Comparison of ENCODE assay signal across 8 mouse cellular contexts in the genomic region with DNA sequence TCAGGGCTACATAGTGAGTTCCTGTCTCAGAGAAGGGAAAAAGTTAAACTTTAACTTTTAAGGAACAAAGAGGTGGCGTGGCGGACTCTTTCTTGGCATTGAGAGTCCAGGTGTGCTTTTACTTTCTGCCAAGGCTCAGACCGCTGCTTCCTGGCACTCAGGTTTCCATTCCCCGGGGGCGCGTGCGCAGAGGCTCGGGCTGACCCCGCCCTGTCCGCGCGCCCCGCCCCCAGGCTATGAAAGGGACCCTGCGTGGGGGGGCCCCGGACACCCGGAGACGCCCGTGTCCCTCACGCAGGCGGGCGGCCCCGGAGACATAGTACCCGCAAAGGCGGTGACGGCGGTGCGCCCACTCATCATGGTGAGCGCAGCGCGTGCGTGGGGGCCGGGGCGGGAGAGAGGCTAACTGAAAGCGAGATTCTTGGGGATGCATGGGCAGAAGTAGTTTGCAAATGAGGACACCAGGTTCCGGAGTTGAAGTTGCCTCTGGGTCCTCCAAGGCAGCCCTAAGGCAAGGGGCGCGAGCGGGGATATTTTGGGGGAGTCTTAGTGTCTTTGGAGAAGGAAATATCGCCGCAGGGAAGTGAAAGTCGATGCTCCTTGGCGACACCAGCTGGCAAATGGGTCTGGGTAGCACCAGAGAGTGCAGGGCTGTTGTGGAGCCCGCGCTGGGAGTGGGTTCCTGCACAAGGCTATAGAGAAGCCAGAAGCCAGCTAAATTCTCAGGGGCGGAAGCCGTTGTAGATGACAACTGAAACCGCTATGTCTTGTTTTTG. TPM values are rescaled to one million over a fixed set of nuclear protein-coding genes. Genes with fewer than 3 reads are reported as not detected.
DNase-seq lines count a peak whose midpoint lies in the region; ATAC-seq and TF ChIP-seq lines count a peak whose summit lies in the region.

A gene (plus strand): TSS at position 197 of the 776 bp plus-strand sequence.

- DNase-seq in Patski (ENCODE audit: low read depth, low spot score): no peak
- peak; percentile 46 to 65 for DNase-seq in cerebellum, postnatal 36 days
- DNase-seq in gastrocnemius, adult 2 months: peak; percentile 87
- DNase-seq in left cerebral cortex, adult 11 months (ENCODE audit: low spot score): peak; percentile 54
- peak; percentile 86 to 88 for DNase-seq in lung, postnatal 4 days
- peak; percentile 42 for DNase-seq in retina, postnatal 7 days (ENCODE audit: low read depth, low spot score)
- peak; percentile 85 for DNase-seq in urinary bladder, postnatal 14 days (ENCODE audit: low spot score)

- peaks cover 20% of the 10 kb centered on the region for H3K4me1 ChIP-seq in hindbrain, embryonic 16.5 days (ENCODE audit: control insufficient read depth, insufficient read depth, low read depth, low read length)

- H3K27ac ChIP-seq in gastrocnemius, adult 2 months: peak within 1 kb of the TSS; percentile 83
- H3K27ac ChIP-seq in hindbrain, embryonic 16.5 days (ENCODE audit: low read depth, low read length): peak within 1 kb of the TSS; percentile 77

- peak within 1 kb of the TSS; percentile 77 for H3K9ac ChIP-seq in hindbrain, embryonic 16.5 days (ENCODE audit: low read depth, low read length)

- no peaks in the 10 kb centered on the region for H3K27me3 ChIP-seq in Patski
- no peaks in the 10 kb centered on the region; the same call in 1 of the 2 replicates for H3K27me3 ChIP-seq in hindbrain, embryonic 16.5 days (replicated peaks; ENCODE audit: control insufficient read depth, insufficient read depth, low read length)

- peak within 1 kb of the TSS; percentile 91 for H3K4me3 ChIP-seq in gastrocnemius, adult 2 months
- H3K4me3 ChIP-seq in hindbrain, embryonic 16.5 days (ENCODE audit: low read length): peak within 1 kb of the TSS; percentile 73

- TF ChIP-seq CTCF in Patski (IDR thresholded peaks at IDR 0.05): no peak
- TF ChIP-seq CTCF in gastrocnemius, adult 2 months (IDR thresholded peaks at IDR 0.05): peak; percentile 11; the same call in 1 of the 2 replicates

- in situ Hi-C loops in Patski (cut with MboI; ENCODE audit: low pct_unique_long_range_greater_than_20kb): loop anchor here (5.0 kb wide), 1 partner anchor 122 kb away; no protein-coding TSS in a partner anchor

- H3K9me3 ChIP-seq in hindbrain, embryonic 16.5 days (ENCODE audit: control insufficient read depth, low read length): no peaks in the 10 kb centered on the region

- CTCF ChIA-PET in Patski (lab: Charles Lee): no interaction called here

- 0 out of 2 replicates have a peak, but pooled peaks cover 2% of the 10 kb centered on the region for H3K36me3 ChIP-seq in hindbrain, embryonic 16.5 days (ENCODE audit: control insufficient read depth, insufficient read depth, low read length)

- POLR2A ChIA-PET in Patski (lab: Charles Lee): interaction anchor here (0.8 kb wide), 1 partner anchor 18 kb away, joined by 3 read pairs; no protein-coding TSS in a partner anchor

- intact Hi-C loops in gastrocnemius, adult 2 months (cut with DNase I): no loop called here

- WGBS in hindbrain, embryonic 16.5 days: 3% methylated on average over 47 of the region's 47 CpGs

- H3K4me2 ChIP-seq in hindbrain, embryonic 16.5 days (ENCODE audit: low read length): peak within 1 kb of the TSS; percentile 89

- peak; percentile 33 for ATAC-seq in Patski
- ATAC-seq in hindbrain, embryonic 16.5 days: peak; percentile 73

RNA-seq across cellular contexts. Expression of the gene that starts here (rescaled TPM):
- 17.9 TPM for polyA plus RNA-seq in Patski (2021)
- 1 to 10 TPM; 3.2 to 4.4 TPM for total RNA-seq in gastrocnemius, adult 2 months (2021)
- 72.6 and 85.0 TPM in 2 replicates for polyA plus RNA-seq in hindbrain, embryonic 16.5 days (2015; fragmentation: Nextera tagmentation; extraction: Ambion mirVana)
